Mouse (Mus musculus): ENCODE results near the gene Pibf1. TPM values are rescaled to one million over a fixed set of nuclear protein-coding genes. Genes with fewer than 3 reads are reported as not detected.

Gene Pibf1
- polyA plus RNA-seq, 1 experiment from 2014 or later: 7.0 TPM

- H3K4me1 ChIP-seq (replicated peaks): 0 out of 2 replicates have a peak, but pooled peaks cover 3% of the 10 kb centered on the region
- peaks cover 43% of the 10 kb centered on the region for H3K36me3 ChIP-seq
- ATAC-seq (ENCODE audit: low read depth): 0 out of 2 replicates have a peak, but pooled peaks have one; percentile 63
- no peaks in the 10 kb centered on the region for H3K27me3 ChIP-seq
- H3K4me2 ChIP-seq: no peak overlapping the region
- no peak overlapping the region for H3K27ac ChIP-seq
- no peaks in the 10 kb centered on the region for H3K9me3 ChIP-seq (replicated peaks)
- DNase-seq: no peak
- no peak overlapping the region for H3K9ac ChIP-seq
- WGBS (ENCODE audit: insufficient replicate concordance): 56% methylated on average over 6 of the region's 6 CpGs
- H3K4me3 ChIP-seq (replicated peaks): no peak overlapping the region
Observed at GRCm38 (mm10) chr14:99108762-99109161, 9.5 kb downstream of the Pibf1 start.

DNA sequence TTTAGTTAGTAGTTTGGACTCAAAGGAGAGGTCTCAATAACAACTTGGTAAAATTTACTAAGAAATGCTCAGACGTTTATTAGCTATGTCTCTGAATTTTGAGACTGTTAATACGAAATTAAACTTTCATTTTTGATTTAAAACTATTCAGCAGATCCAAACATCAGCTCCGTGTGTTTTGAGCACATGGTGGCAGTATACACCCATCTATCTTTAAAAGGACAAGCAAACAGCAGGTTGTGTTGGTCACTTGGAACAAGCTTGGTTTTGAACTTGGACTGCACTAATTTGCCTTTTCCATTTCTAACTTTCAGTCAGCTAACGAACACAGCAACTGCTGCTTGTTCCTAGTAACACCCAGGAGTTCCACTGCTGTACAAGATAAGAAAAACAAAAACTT is 18.4 kb downstream of the Pibf1 start:
- H3K4me2 ChIP-seq: no peak overlapping the region
- ATAC-seq (ENCODE audit: low read depth) (no peak), DNase-seq (no peak)
- H3K36me3 ChIP-seq: peaks cover 24% of the 10 kb centered on the region
- H3K27me3 ChIP-seq: no peaks in the 10 kb centered on the region
- no peaks in the 10 kb centered on the region for H3K9me3 ChIP-seq (replicated peaks)
- H3K27ac ChIP-seq: no peak overlapping the region
- WGBS (ENCODE audit: insufficient replicate concordance): 58% methylated on average over 4 of the region's 4 CpGs
- H3K4me3 ChIP-seq (replicated peaks): no peak overlapping the region
- no peak overlapping the region for H3K9ac ChIP-seq
- H3K4me1 ChIP-seq (replicated peaks): no peaks in the 10 kb centered on the region

DNA sequence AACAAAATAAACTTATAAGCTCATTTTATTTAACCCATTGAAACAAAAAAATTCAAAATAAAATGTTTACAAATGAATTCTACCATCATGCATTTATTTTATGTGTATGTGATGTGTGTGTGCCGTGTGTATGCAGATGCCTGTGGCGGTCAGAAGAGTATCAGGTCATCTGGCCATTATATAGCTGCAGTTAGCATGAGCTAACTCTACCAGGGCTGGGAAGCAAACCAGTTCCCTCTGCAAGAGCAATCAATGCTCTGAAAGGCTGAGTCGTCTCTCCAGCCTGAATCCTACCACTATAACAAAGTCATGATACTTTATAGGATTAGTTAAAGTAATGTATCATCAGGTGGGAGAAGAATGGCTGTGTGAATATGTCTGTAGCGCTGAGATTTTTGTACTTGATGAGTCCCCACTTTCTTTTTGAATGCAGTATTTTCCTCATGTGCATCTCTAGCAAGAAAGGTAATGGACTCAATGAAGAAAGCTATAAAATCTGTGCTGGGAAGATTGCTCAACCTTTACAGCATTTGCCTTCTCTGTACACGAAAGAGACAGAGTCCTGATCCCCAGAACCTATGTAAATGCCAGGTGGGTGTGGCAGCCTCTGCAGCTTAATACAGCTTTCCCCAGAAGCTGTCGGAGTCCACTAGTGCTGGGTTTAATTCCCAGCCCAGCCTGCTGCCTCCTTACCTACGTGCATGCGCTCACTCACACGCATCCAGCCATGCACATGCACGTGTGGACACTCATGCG is 22.5 kb downstream of the Pibf1 start:
- no peak for DNase-seq
- Histone ChIP-seq H3K9me3 (replicated peaks) (no peaks in the 10 kb centered on the region), H3K4me2 (no peak overlapping the region), H3K4me3 (replicated peaks) (no peak overlapping the region), H3K4me1 (replicated peaks) (no peaks in the 10 kb centered on the region), H3K27me3 (no peaks in the 10 kb centered on the region), H3K36me3 (peaks cover 12% of the 10 kb centered on the region), H3K9ac (no peak overlapping the region), H3K27ac (no peak overlapping the region)
- 76% methylated on average over 11 of the region's 11 CpGs for WGBS (ENCODE audit: insufficient replicate concordance)
- ATAC-seq (ENCODE audit: low read depth): no peak

- Histone ChIP-seq H3K9ac (no peak overlapping the region), H3K27me3 (no peaks in the 10 kb centered on the region), H3K9me3 (replicated peaks) (no peaks in the 10 kb centered on the region), H3K4me2 (no peak overlapping the region), H3K27ac (no peak overlapping the region), H3K4me3 (replicated peaks) (no peak overlapping the region), H3K4me1 (replicated peaks) (no peaks in the 10 kb centered on the region), H3K36me3 (peaks cover 5% of the 10 kb centered on the region; the same call in 1 of the 2 replicates)
- no peak for DNase-seq
- WGBS (ENCODE audit: insufficient replicate concordance): 84% methylated on average over 4 of the region's 4 CpGs
- no peak for ATAC-seq (ENCODE audit: low read depth)
Observed at GRCm38 (mm10) chr14:99124076-99124475, 24.9 kb downstream of the Pibf1 start.

DNA sequence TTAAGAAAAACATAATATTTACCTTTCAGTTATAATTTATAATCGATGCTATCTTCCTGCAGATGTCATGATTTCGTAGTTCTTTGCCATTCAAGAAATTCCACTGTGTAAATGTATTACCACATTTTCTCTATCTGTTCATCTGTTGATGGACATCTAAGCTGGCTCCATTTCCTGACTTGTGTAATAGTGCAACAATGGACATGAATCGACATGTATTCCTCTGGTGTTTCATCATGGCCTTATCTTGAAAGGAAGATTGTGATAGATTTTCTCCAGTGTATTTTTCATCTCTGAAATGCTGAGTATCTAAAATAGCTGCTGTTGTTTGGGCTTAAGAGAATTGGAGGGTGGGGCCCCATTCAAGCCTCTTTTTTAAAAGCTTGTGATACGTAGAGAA is 27.5 kb downstream of the Pibf1 start:
- Histone ChIP-seq H3K4me1 (replicated peaks) (no peaks in the 10 kb centered on the region), H3K4me2 (no peak overlapping the region)
- ATAC-seq (ENCODE audit: low read depth): no peak

GRCm38 (mm10) chr14:99127509-99127908 is 28.3 kb downstream of the Pibf1 start:
- ATAC-seq (ENCODE audit: low read depth) (no peak), DNase-seq (no peak)
- WGBS (ENCODE audit: insufficient replicate concordance): 60% methylated on average over 1 of the region's 1 CpGs
- H3K9ac ChIP-seq: no peak overlapping the region
- no peak overlapping the region for H3K27ac ChIP-seq
- H3K4me2 ChIP-seq: no peak overlapping the region
- no peaks in the 10 kb centered on the region for H3K9me3 ChIP-seq (replicated peaks)
- H3K4me1 ChIP-seq (replicated peaks): no peaks in the 10 kb centered on the region
- no peaks in the 10 kb centered on the region for H3K27me3 ChIP-seq
- peaks cover 10% of the 10 kb centered on the region; the same call in 1 of the 2 replicates for H3K36me3 ChIP-seq
- no peak overlapping the region for H3K4me3 ChIP-seq (replicated peaks)

More for the DNA sequence above, 27.5 kb downstream of the Pibf1 start:
- 75% methylated on average over 4 of the region's 4 CpGs for WGBS (ENCODE audit: insufficient replicate concordance)
- H3K4me3 ChIP-seq (replicated peaks): no peak overlapping the region
- H3K36me3 ChIP-seq: peaks cover 15% of the 10 kb centered on the region; the same call in 1 of the 2 replicates
- H3K9me3 ChIP-seq (replicated peaks): no peaks in the 10 kb centered on the region
- H3K27me3 ChIP-seq: no peaks in the 10 kb centered on the region
- no peak overlapping the region for H3K27ac ChIP-seq
- no peak overlapping the region for H3K9ac ChIP-seq
- no peak for DNase-seq

DNA sequence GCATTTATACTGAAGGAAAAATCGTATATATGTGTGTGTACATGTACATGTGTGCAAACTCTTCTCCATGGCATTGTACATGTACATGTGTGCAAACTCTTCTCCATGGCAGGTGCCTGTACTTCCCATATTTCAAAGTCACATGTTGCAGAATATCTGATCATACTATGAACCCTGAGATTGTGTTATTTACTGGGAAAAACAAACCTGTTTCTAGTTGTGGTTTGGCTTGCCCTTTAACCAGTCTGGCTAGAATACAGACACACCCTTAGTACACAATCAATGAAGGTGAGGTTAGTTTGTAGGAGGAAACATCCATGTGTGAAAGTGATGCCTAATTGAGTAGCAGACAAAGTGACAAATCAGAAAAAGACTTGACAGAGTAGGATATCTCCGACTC is 29.8 kb downstream of the Pibf1 start:
- no peaks in the 10 kb centered on the region for H3K9me3 ChIP-seq (replicated peaks)
- no peak for DNase-seq
- 65% methylated on average over 2 of the region's 2 CpGs for WGBS (ENCODE audit: insufficient replicate concordance)
- no peaks in the 10 kb centered on the region for H3K27me3 ChIP-seq
- peaks cover 10% of the 10 kb centered on the region; the same call in 1 of the 2 replicates for H3K36me3 ChIP-seq
- H3K4me2 ChIP-seq: no peak overlapping the region
- ATAC-seq (ENCODE audit: low read depth): no peak
- H3K4me1 ChIP-seq (replicated peaks): no peaks in the 10 kb centered on the region
- H3K27ac ChIP-seq: no peak overlapping the region
- H3K9ac ChIP-seq: no peak overlapping the region
- no peak overlapping the region for H3K4me3 ChIP-seq (replicated peaks)

DNA sequence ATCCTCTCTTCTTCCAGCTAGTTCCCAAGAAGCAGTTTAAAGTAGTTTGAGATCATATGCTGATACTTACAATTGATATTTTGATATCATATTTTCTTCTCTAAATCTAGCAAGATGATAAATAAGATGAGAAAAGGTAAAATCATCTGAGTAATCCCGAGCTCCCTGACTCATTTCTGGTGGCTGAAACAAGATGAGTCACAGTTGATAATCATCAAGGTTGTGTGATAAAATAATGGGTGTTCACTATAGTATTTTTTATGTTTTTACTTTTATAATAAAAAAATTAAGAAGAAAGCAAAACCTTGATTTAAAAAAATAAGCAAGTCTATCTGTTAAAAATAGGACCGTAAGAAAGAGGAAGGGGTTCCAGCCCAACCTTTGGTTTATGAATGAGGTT is 34.8 kb downstream of the Pibf1 start:
- 75% methylated on average over 2 of the region's 2 CpGs for WGBS (ENCODE audit: insufficient replicate concordance)
- ATAC-seq (ENCODE audit: low read depth): no peak

GRCm38 (mm10) chr14:99135761-99136160 is 36.5 kb downstream of the Pibf1 start:
- peaks cover 18% of the 10 kb centered on the region for H3K36me3 ChIP-seq
- no peaks in the 10 kb centered on the region for H3K4me1 ChIP-seq (replicated peaks)
- no peak overlapping the region for H3K27ac ChIP-seq
- H3K4me2 ChIP-seq: no peak overlapping the region
- H3K4me3 ChIP-seq (replicated peaks): no peak overlapping the region
- ATAC-seq (ENCODE audit: low read depth) (no peak), DNase-seq (no peak)
- H3K27me3 ChIP-seq: no peaks in the 10 kb centered on the region
- 78% methylated on average over 9 of the region's 9 CpGs for WGBS (ENCODE audit: insufficient replicate concordance)
- no peaks in the 10 kb centered on the region for H3K9me3 ChIP-seq (replicated peaks)
- no peak overlapping the region for H3K9ac ChIP-seq

More for the DNA sequence above, 34.8 kb downstream of the Pibf1 start:
- Histone ChIP-seq H3K36me3 (peaks cover 19% of the 10 kb centered on the region), H3K4me2 (no peak overlapping the region), H3K4me1 (replicated peaks) (no peaks in the 10 kb centered on the region), H3K9ac (no peak overlapping the region), H3K27me3 (no peaks in the 10 kb centered on the region), H3K9me3 (replicated peaks) (no peaks in the 10 kb centered on the region), H3K4me3 (replicated peaks) (no peak overlapping the region), H3K27ac (no peak overlapping the region)
- no peak for DNase-seq

- no peaks in the 10 kb centered on the region for H3K4me1 ChIP-seq (replicated peaks)
- no peak overlapping the region for H3K27ac ChIP-seq
- WGBS (ENCODE audit: insufficient replicate concordance): 88% methylated on average over 16 of the region's 16 CpGs
- H3K4me3 ChIP-seq (replicated peaks): no peak overlapping the region
- H3K27me3 ChIP-seq: no peaks in the 10 kb centered on the region
- ATAC-seq (ENCODE audit: low read depth): no peak
- H3K4me2 ChIP-seq: no peak overlapping the region
- DNase-seq: no peak
- peaks cover 17% of the 10 kb centered on the region for H3K36me3 ChIP-seq
- H3K9ac ChIP-seq: no peak overlapping the region
- no peaks in the 10 kb centered on the region for H3K9me3 ChIP-seq (replicated peaks)
Observed at GRCm38 (mm10) chr14:99136297-99136696, 37.1 kb downstream of the Pibf1 start.

GRCm38 (mm10) chr14:99140036-99140435 is 40.8 kb downstream of the Pibf1 start:
- ATAC-seq (ENCODE audit: low read depth) (no peak), DNase-seq (no peak)
- no peaks in the 10 kb centered on the region for H3K9me3 ChIP-seq (replicated peaks)
- no peak overlapping the region for H3K27ac ChIP-seq
- WGBS (ENCODE audit: insufficient replicate concordance): 84% methylated on average over 2 of the region's 2 CpGs
- H3K36me3 ChIP-seq: peaks cover 23% of the 10 kb centered on the region
- no peak overlapping the region for H3K4me2 ChIP-seq
- no peak overlapping the region for H3K4me3 ChIP-seq (replicated peaks)
- H3K4me1 ChIP-seq (replicated peaks): no peaks in the 10 kb centered on the region
- no peaks in the 10 kb centered on the region for H3K27me3 ChIP-seq
- H3K9ac ChIP-seq: no peak overlapping the region
